In the genomic region with DNA sequence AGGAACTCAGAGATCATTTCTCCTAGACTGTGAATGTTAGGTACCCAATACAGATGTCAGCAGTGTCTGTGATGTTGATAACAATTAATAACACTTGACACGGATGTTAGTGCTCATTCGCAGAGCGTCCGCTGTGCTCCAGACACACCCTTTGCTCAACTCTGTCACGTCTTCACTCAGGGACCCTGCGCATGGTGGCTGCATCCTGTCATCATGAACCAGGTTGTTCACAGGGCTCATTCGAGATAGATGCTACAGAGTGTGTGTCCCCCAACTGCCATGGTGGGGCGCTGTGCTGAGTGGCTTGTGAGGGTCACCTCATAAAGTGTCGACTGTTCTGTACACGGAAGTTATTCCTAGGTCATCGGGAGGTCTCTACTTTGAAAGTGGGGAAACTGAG, we compare ENCODE assay signal across 11 mouse cellular contexts.
DNase-seq lines count a peak whose midpoint lies in the region; ATAC-seq and TF ChIP-seq lines count a peak whose summit lies in the region.
"Had no signal": no experiment of that assay in that cellular context is flagged by ENCODE, and none has a peak within 500 bp of the region (broad histone marks: within the 10 kb centered on the region; RNA-seq: fewer than 3 reads in every experiment).

No protein-coding gene starts in this region.

- TF ChIP-seq EP300 in ES-Bruce4 (IDR thresholded peaks at IDR 0.05; ENCODE audit: insufficient read depth, low read depth, low read length) = no peak

- peaks cover 27% of the 10 kb centered on the region for H3K4me1 ChIP-seq in kidney, embryonic 14.5 days (ENCODE audit: control insufficient read depth, insufficient read depth, low read length)
- no peaks in the 10 kb centered on the region for H3K4me1 ChIP-seq in ES-Bruce4 (ENCODE audit: control insufficient read depth, insufficient read depth, low read length)
- H3K4me1 ChIP-seq in limb, embryonic 12.5 days (replicated peaks) = peaks cover 50% of the 10 kb centered on the region
- H3K4me1 ChIP-seq in liver, embryonic 11.5 days (replicated peaks; ENCODE audit: control insufficient read depth, insufficient read depth, low read length) = no peaks in the 10 kb centered on the region
- H3K4me1 ChIP-seq: forebrain, embryonic 15.5 days had no signal

- no peak overlapping the region for H3K4me3 ChIP-seq in kidney, embryonic 14.5 days (ENCODE audit: low read length)
- no peak overlapping the region for H3K4me3 ChIP-seq in ES-Bruce4 (ENCODE audit: low read depth, low read length)
- H3K4me3 ChIP-seq in limb, embryonic 12.5 days (replicated peaks) = no peak overlapping the region
- H3K4me3 ChIP-seq in liver, embryonic 11.5 days (ENCODE audit: low read depth, low read length) = no peak overlapping the region
- H3K4me3 ChIP-seq: forebrain, embryonic 15.5 days had no signal

- ATAC-seq in kidney, embryonic 14.5 days (ENCODE audit: low FRiP score, low TSS enrichment) = peak; percentile 15; the same call in 1 of the 2 replicates
- no peak for ATAC-seq in limb, embryonic 12.5 days (ENCODE audit: insufficient number of reproducible peaks, insufficient read depth, low FRiP score, low TSS enrichment, low read depth)
- ATAC-seq in liver, embryonic 11.5 days (replicated peaks; ENCODE audit: low FRiP score) = no peak
- ATAC-seq: forebrain, embryonic 15.5 days had no signal

- H3K9ac ChIP-seq in kidney, embryonic 14.5 days (ENCODE audit: low read depth, low read length) = no peak overlapping the region
- no peak overlapping the region for H3K9ac ChIP-seq in ES-Bruce4 (ENCODE audit: low read depth, poor library complexity, severe bottlenecking)
- H3K9ac ChIP-seq in limb, embryonic 12.5 days (replicated peaks) = no peak overlapping the region
- H3K9ac ChIP-seq in liver, embryonic 11.5 days (ENCODE audit: low read depth, low read length) = no peak overlapping the region
- H3K9ac ChIP-seq: forebrain, embryonic 15.5 days had no signal

- no peak overlapping the region for H3K4me2 ChIP-seq in kidney, embryonic 14.5 days (replicated peaks; ENCODE audit: low read depth, low read length)
- H3K4me2 ChIP-seq in limb, embryonic 12.5 days = peak overlapping the region; percentile 35
- H3K4me2 ChIP-seq in liver, embryonic 11.5 days = no peak overlapping the region
- H3K4me2 ChIP-seq: forebrain, embryonic 15.5 days had no signal

- no peaks in the 10 kb centered on the region for H3K27me3 ChIP-seq in kidney, embryonic 14.5 days (ENCODE audit: control insufficient read depth, insufficient read depth, low read length)
- no peaks in the 10 kb centered on the region for H3K27me3 ChIP-seq in ES-Bruce4 (ENCODE audit: control insufficient read depth, insufficient read depth, low read length, poor library complexity, severe bottlenecking)
- H3K27me3 ChIP-seq in limb, embryonic 12.5 days = peaks cover 44% of the 10 kb centered on the region
- H3K27me3 ChIP-seq in liver, embryonic 11.5 days (replicated peaks; ENCODE audit: control insufficient read depth, insufficient read depth, low read length) = no peaks in the 10 kb centered on the region; the same call in 1 of the 2 replicates
- H3K27me3 ChIP-seq: forebrain, embryonic 15.5 days had no signal

- H3K36me3 ChIP-seq in kidney, embryonic 14.5 days (ENCODE audit: control insufficient read depth, insufficient read depth, low read length) = no peaks in the 10 kb centered on the region
- no peaks in the 10 kb centered on the region for H3K36me3 ChIP-seq in ES-Bruce4 (ENCODE audit: control insufficient read depth, insufficient read depth, low read length, poor library complexity, severe bottlenecking)
- no peaks in the 10 kb centered on the region for H3K36me3 ChIP-seq in limb, embryonic 12.5 days
- H3K36me3 ChIP-seq in liver, embryonic 11.5 days (ENCODE audit: control insufficient read depth, insufficient read depth, low read length) = no peaks in the 10 kb centered on the region
- H3K36me3 ChIP-seq: forebrain, embryonic 15.5 days; G1E had no signal

- H3K9me3 ChIP-seq in kidney, embryonic 14.5 days (ENCODE audit: control insufficient read depth, low read length) = no peaks in the 10 kb centered on the region
- no peaks in the 10 kb centered on the region for H3K9me3 ChIP-seq in ES-Bruce4 (replicated peaks; ENCODE audit: control insufficient read depth, insufficient read depth, low read length, poor library complexity, severe bottlenecking)
- H3K9me3 ChIP-seq in limb, embryonic 12.5 days = no peaks in the 10 kb centered on the region
- H3K9me3 ChIP-seq in liver, embryonic 11.5 days (ENCODE audit: control insufficient read depth, low read length) = no peaks in the 10 kb centered on the region
- H3K9me3 ChIP-seq: forebrain, embryonic 15.5 days had no signal

- 50% methylated on average over 11 of the region's 11 CpGs for WGBS in kidney, embryonic 14.5 days
- WGBS in limb, embryonic 12.5 days = 64% methylated on average over 11 of the region's 11 CpGs
- WGBS in liver, embryonic 11.5 days = 72% methylated on average over 11 of the region's 11 CpGs

- peak; percentile 40 for DNase-seq in gastrocnemius, adult 18-20 months (ENCODE audit: low spot score)
- DNase-seq in gastrocnemius, postnatal 25 days = no peak
- DNase-seq in kidney, adult 9 months = no peak
- DNase-seq in left cerebral cortex, adult 11 months (ENCODE audit: low spot score) = no peak
- no peak for DNase-seq in liver, embryonic 11.5 days (ENCODE audit: low spot score)

- no peak for TF ChIP-seq POLR2A in ES-Bruce4 (IDR thresholded peaks at IDR 0.05; ENCODE audit: insufficient read depth, low read length)

- H3K27ac ChIP-seq in kidney, embryonic 14.5 days (ENCODE audit: low read depth, low read length) = no peak overlapping the region
- H3K27ac ChIP-seq in ES-Bruce4 (ENCODE audit: insufficient read depth, low read length) = no peak overlapping the region
- H3K27ac ChIP-seq in limb, embryonic 12.5 days = peak overlapping the region; percentile 96
- no peak overlapping the region for H3K27ac ChIP-seq in liver, embryonic 11.5 days (ENCODE audit: low read depth, low read length)
- H3K27ac ChIP-seq: forebrain, embryonic 15.5 days; macrophage had no signal

- TF ChIP-seq CTCF in ES-Bruce4 (IDR thresholded peaks at IDR 0.05; ENCODE audit: low read depth, low read length) = peak; percentile 36
